Mouse (Mus musculus) intestine, postnatal 0 days (tissue): ENCODE results near the gene Ggta1. TPM values are rescaled to one million over a fixed set of nuclear protein-coding genes. Genes with fewer than 3 reads are reported as not detected.

Experiments
- ATAC-seq: fragments of 200-750 bp; cut with Nextera tagmentation; 2 replicates; pipeline ENCODE4 v1.8.0; 2017; ENCODE audit warnings: mild to moderate bottlenecking, moderate TSS enrichment, moderate library complexity
- H3K27ac ChIP-seq: fragments of 300-500 bp; sonication (generic); 2 replicates; pipeline ENCODE4 v1.5.1; 2014; ENCODE audit warnings: mild to moderate bottlenecking, low read depth, low read length, moderate library complexity
- H3K27me3 ChIP-seq: fragments of 300-500 bp; sonication (generic); replicated peaks from 2 replicates; pipeline ENCODE4 v1.6.1; 2014; ENCODE audit warnings: low read length, mixed read lengths; ENCODE audit not compliant: control insufficient read depth, insufficient read depth
- H3K36me3 ChIP-seq: fragments of 300-500 bp; sonication (generic); 2 replicates; pipeline ENCODE4 v1.6.1; 2014; ENCODE audit warnings: mild to moderate bottlenecking, moderate library complexity; ENCODE audit not compliant: control insufficient read depth, insufficient read depth
- H3K4me1 ChIP-seq: fragments of 300-500 bp; sonication (generic); replicated peaks from 2 replicates; pipeline ENCODE4 v1.6.1; 2014; ENCODE audit warnings: antibody characterized with exemption, low read length, mixed read lengths; ENCODE audit not compliant: control insufficient read depth, insufficient read depth
- H3K4me2 ChIP-seq: fragments of 300-500 bp; sonication (generic); replicated peaks from 2 replicates; pipeline ENCODE4 v1.6.1; 2014; ENCODE audit warnings: low read depth, mild to moderate bottlenecking, moderate library complexity
- H3K4me3 ChIP-seq: fragments of 300-500 bp; sonication (generic); 2 replicates; pipeline ENCODE4 v1.5.1; 2014; ENCODE audit warnings: low read depth, low read length
- H3K9ac ChIP-seq: fragments of 300-500 bp; sonication (generic); 2 replicates; pipeline ENCODE4 v1.6.1; 2014; ENCODE audit warnings: mild to moderate bottlenecking, low read depth, low read length
- H3K9me3 ChIP-seq: fragments of 300-500 bp; sonication (generic); 2 replicates; pipeline ENCODE4 v1.6.1; 2016; ENCODE audit warnings: mixed run types; ENCODE audit not compliant: control insufficient read depth
- CTCF ChIP-seq: sonication (generic); IDR thresholded peaks from 2 replicates; pipeline ENCODE4 v1.5.1; 2016; ENCODE audit warnings: low read depth, mild to moderate bottlenecking, control low read depth, antibody characterized with exemption, moderate library complexity
- WGBS: fragments of 180-500 bp; shearing (Covaris S2); extraction: QIAGEN DNeasy Blood & Tissue Kit; methylation state at CpG from one replicate; pipeline ENCODE4 v1.1.7; 2014; 5-methylcytosine and 5-hydroxymethylcytosine counted together
- polyA plus RNA-seq: library from polyadenylated mRNA; unstranded; fragments of >200 nt; fragmentation: Nextera tagmentation; extraction: Ambion mirVana; gene quantifications from 2 replicates; pipeline ENCODE4 v1.2.1, GENCODE M21; 2015

Gene Ggta1
- polyA plus RNA-seq, 1 experiment from 2014 or later, result 7.0 TPM

DNA sequence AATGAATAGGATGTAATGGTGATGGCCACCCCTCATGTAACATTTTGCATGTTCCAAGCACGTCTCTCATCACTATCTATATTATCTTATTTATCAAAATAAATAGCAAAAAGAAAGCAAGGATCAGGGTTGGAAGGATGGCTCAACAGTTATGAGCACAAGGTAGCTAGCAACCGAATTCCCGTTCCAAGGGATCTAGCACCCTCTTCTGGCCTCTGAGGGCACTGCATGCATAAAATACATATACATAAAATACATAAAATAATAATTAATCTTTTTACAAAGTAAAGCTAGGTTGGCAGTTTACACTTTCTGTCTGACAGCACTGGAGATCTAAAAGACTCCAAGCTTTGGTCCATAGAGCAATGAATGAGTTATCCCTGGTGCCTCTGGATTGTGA is 90.0 kb downstream of the Ggta1 start:
- no peak overlapping the region for H3K4me3 ChIP-seq
- no peak for ATAC-seq
- no peak overlapping the region for H3K27ac ChIP-seq
- peak; percentile 80 for TF ChIP-seq CTCF
- H3K9ac ChIP-seq, result no peak overlapping the region
- H3K27me3 ChIP-seq, result no peaks in the 10 kb centered on the region
- H3K4me1 ChIP-seq, result no peaks in the 10 kb centered on the region
- H3K36me3 ChIP-seq, result no peaks in the 10 kb centered on the region
- H3K4me2 ChIP-seq, result no peak overlapping the region
- WGBS, result 25% methylated on average over 3 of the region's 3 CpGs
- H3K9me3 ChIP-seq, result no peaks in the 10 kb centered on the region

DNA sequence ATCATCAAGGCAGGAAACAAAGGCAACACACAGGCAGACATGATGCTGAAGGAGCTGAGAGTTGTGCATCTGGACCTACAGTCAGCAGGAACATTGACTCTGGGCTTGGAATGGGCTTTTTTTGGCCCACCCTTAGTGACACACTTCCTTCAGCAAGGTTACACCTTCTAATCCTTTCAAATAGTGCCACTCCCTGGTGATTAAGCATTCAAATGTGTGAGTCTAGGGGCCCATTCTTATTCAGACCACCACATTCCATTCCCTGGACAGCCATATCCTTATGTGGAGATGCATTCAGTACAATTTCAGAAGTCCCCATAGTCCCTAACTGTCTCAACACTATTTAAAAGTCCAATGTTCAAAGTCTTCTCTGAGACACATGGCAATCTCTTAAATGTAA is 92.3 kb downstream of the Ggta1 start:
- TF ChIP-seq CTCF, result no peak
- ATAC-seq, result no peak
- H3K36me3 ChIP-seq, result no peaks in the 10 kb centered on the region
- no peaks in the 10 kb centered on the region for H3K4me1 ChIP-seq
- no peaks in the 10 kb centered on the region for H3K27me3 ChIP-seq
- H3K9ac ChIP-seq, result no peak overlapping the region
- H3K9me3 ChIP-seq, result no peaks in the 10 kb centered on the region
- H3K4me2 ChIP-seq, result no peak overlapping the region
- H3K27ac ChIP-seq, result no peak overlapping the region
- H3K4me3 ChIP-seq, result no peak overlapping the region

DNA sequence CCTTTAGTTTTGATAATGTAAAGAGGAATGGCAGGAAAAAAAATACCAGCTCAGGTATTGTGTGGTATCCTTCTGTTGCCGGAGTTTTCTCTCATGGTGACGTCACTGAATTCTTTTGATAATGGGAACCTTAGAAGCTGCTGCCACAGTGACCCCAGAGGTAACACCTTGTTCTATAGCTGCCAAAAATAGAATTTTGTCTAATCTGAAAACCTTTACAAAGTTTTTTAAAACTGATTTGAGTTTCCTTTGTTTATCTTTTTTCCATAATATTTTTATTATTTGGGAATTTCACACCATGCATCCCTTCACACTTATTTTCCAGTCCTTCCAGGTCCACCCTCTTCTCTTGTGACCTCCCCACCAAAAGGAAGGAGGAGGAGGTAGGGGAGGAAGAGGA is 95.4 kb downstream of the Ggta1 start, which contains the start of gene 4930568D16Rik:
4930568D16Rik (minus strand) TSS at position 101 of the 400 bp plus-strand sequence.
- H3K4me2 ChIP-seq, result no peak within 1 kb of the TSS
- no peaks in the 10 kb centered on the region for H3K4me1 ChIP-seq
- no peak within 1 kb of the TSS for H3K27ac ChIP-seq
- no peak for TF ChIP-seq CTCF
- no peaks in the 10 kb centered on the region for H3K36me3 ChIP-seq
- WGBS, result 73% methylated on average over 2 of the region's 2 CpGs
- no peak within 1 kb of the TSS for H3K4me3 ChIP-seq
- H3K9ac ChIP-seq, result no peak within 1 kb of the TSS
- no peaks in the 10 kb centered on the region for H3K27me3 ChIP-seq
- no peak for ATAC-seq
- H3K9me3 ChIP-seq, result no peaks in the 10 kb centered on the region

Other genes with a start within 250 kb of the Ggta1 start
- 129 and 138 TPM in 2 replicates for gene Gsn, start 206.9 kb downstream of the Ggta1 start, polyA plus RNA-seq
- gene Stom, start 126.3 kb downstream of the Ggta1 start, polyA plus RNA-seq, result 39.9 and 45.6 TPM in 2 replicates
- not detected in 2 replicates for gene 4930568D16Rik, start 95.5 kb downstream of the Ggta1 start, polyA plus RNA-seq
- not detected in 2 replicates for gene 4930402F06Rik, start 66.1 kb downstream of the Ggta1 start, polyA plus RNA-seq
- gene Dab2ip, start 95.0 kb upstream of the Ggta1 start, polyA plus RNA-seq, result 41.3 and 48.5 TPM in 2 replicates